Mouse (Mus musculus) ovary, postnatal 36 days (tissue): ENCODE measurements around the gene Mreg.
"Not testable (repeated sequence)": the region's sequence is repeated elsewhere in the genome, so short reads cannot be mapped to it uniquely, and the experiment has no call there.

Experiments used
- DNase-seq: peaks from one replicate; pipeline ENCODE4 v3.0.0; 2022; ENCODE audit warnings: low spot score, mixed read lengths

Mreg gene

DNA sequence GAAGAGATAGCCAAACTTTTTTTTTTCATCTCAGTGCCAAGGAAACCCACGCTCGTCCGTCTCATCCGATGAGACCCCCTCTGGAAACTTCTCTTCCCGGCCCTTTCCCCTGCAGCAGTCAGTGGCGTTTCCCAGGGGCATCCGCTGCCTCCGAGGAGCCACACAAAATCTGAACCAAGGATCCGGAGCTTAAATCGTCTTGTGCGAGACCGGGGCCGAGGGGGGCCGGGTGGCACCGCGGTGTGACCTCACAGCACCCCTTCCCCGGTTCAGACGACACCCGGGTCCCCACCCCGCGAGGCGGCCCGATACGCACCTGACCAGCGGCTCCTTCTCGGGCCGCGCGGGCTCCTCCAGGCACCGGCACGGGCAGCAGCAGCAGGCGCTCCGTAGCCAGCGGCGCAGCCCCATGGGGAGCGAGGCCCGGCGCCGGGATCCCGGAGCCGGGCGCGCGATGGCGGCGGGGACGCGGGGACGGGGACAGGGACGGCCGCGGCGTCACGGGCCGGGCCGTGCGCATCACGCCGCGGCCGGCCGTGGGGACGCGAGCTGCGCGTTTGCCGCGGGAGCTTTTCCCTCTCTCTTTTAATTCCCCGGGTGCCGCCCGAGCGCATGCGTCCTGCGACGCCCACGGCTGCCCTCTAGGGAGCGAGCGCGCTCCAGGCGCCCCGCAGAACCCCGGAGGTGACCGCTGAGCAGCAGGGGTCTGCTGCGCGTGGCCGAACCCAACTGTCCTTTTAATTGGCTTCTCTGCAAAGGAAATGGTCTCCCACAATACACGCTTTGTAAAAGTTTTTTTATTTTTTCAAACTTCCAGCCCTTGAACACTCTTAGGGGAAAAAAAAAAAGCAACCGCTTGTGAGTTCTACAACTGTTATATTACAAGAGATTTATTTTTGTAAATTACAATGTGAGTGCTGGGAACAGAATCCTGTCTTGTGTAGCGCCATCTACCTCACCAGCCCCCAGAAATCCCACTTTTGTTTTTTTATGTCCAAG is at the start of gene Mreg:
Mreg (minus strand) TSS at position 607 of the 999 bp plus-strand sequence.
- peak; percentile 74 for DNase-seq

DNA sequence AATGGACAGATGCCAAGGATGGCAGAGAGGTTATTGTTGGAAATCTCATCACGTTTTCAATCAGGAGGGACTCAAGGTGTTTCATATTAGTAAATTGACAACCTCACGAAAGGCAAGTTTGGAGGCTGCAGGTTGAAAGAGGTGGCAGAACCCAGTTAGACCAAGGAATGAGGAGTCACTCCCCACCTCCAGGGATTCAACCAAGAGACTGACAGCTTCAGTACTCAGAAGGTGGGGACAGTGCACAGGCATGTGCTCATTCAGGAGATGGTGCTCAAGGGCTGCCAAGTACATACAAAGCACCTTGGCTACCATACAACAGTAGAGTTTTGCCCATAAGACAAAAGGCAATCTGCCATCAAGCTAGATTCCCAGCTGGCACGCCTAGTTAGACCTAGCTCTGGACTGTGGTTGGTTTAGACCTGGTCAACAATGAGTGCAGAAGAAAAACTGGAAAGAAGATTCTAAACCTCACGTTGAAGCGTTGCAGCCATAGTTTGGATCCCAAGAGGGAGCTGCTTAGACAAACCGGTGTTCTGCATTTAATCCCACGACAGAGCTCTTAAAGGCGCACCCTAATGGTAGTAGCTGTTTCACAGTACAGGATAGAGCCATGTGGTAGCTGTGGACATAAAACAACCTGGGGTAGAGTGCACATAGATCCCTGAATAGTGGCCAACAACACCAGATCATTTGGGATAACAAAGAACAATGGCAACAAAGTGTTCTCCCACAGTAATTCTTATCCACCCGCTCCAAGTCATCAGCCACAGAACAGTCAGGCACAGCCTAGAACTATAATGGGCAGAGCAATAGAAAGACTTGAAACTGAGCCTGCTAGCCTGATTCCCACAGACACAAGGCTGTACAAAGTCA is 44.5 kb upstream of the Mreg start:
- DNase-seq, result no peak

DNA sequence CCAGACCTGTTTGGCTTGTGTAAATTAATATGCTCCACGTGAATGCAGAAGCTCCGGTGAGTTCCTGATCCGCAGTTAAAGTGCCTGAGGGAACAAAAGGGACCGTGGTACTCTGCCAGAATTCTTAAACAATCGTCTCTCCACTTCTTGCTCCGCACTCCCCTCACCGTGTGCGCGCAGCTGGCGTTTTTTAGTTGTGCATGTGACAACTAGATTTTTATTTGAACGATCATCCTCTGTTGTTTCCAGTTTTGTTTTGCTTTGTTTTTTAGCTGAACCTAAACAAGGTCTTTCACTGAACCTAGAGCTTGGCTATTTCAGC is 43.7 kb upstream of the Mreg start:
- no peak for DNase-seq

DNA sequence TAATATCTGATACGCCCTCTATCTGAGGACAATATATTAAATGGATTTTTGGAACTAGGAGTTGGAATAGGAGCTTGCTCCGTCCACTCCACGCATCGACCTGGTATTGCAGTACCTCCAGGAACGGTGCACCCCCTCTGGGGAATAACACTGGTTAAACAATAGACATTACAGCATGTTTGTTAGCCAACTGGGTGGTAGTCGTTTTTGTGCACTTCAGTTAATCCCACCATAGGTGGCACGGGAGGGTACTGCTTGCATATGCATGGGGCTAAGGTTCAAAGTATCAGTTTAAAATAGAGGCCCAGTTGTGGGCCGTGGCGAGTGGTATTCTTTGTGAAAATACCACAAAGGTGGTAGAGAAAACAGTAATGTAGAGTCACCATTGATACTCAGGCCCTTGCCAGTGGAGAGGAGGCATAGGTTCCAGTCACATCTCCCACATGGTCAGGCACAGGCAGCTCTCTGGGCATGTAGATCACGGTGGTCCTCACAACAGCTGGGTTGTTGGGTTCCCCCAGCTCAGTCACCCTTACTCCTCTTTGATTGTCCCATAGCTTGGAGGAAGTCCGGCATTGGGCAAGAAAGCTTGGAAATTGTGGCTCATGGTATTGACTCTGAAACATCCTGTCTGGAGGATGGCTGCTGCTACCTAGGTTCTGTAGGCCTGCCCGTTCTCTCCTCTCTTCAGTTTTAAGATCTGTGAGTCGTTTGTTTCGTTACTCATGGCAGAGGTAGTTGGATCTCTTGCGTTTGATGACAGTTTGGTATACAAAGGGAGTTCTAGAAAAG is 43.2 kb upstream of the Mreg start:
- peak; percentile 41 for DNase-seq

DNA sequence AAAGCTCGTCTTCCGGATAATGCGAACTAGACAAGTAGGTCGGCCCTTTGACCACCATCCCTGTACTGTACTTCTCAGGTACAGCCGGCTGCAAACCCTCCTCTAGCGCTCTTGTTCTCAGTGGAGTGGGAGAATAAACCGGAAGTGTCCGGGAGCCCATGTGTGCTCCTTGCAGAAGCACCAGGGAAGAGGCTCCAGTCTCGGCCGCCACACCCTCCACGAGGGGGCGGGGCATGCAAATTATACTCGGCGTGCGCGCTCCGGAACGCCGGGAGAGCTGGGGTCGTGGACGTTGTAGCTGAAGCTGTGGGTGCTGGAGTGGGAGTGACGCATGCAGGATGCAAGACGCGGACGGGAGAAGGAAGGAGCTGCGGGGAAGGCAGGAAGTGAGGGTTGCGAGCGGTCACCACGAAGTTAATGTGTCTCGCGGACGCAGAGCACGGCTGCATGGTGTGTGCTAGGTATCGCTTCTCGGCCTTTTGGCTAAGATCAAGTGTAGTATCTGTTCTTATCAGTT is 42.5 kb upstream of the Mreg start:
- DNase-seq, result peak; percentile 90

DNA sequence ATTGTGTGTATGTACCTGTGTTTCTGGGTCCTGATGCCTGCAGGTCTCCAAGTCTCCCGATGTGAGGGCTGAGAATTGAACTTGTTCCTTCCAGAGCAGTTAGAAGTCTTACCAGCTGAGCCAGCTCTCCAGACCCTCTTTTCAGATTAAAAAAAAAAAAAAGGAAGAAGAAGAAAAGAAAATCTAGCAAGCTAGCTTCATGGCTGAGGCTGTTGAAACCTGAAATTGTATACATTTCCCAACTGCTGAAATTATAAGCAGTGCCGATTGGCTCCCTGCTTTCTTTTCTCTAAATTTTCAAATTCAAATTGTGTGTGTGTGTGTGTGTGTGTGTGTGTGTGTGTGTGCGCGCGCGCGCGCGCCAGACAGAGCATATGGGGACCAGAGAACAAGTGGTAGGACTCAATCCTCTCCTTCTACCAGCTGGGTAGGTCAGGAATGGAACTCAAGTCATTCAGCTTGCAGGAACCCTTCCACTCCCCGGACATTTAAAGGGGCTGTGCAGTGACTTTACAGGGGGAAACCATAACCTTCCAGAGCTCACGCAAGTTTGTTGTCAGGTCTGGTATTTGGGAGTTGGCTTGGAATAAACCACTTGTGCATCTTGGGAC is 41.9 kb upstream of the Mreg start:
- DNase-seq, result peak; percentile 19

DNA sequence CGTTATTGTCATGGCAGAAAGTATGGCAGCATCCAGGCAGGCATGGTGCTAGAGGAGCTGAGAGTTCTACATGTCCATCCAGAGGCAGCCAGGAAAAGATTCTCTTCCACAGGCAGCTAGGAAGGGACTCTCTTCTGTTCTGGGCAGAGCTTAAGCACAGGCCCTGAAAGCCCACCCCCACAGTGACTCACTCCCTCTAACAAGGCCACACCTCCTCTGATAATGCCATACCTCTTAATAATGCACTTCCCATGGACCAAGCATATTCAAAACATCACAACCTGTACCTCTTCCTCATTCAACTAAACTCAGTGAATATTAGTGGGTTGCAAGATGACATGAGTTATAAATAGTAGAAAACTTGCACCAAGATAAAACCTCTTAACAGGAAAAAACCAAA is 39.7 kb upstream of the Mreg start:
- no peak for DNase-seq

DNA sequence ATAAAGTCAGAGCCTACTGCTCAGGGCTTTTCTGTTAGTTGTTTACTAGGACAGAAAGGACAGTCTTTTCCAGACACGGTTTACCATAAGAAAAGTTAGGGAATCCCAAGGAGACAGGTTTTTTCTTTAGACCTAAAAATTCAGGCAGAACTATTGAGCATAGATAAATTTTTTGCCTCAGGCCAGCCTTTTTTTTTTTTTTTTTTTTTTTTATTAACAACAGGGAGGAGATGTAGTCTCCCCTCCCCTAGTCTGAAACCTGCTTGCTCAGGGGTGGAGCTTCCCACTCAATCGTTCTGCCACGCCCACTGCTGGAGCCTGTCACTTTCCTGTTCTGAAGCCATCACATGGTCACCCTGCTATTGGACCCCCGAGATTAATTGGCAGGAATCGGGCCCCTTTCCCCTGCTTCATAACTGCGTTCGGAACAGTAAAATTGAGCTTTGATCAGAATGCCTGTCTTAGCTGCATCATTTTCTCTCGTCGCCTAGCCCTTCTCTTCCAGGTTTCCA is 36.2 kb upstream of the Mreg start:
- not testable (repeated sequence) for DNase-seq

DNA sequence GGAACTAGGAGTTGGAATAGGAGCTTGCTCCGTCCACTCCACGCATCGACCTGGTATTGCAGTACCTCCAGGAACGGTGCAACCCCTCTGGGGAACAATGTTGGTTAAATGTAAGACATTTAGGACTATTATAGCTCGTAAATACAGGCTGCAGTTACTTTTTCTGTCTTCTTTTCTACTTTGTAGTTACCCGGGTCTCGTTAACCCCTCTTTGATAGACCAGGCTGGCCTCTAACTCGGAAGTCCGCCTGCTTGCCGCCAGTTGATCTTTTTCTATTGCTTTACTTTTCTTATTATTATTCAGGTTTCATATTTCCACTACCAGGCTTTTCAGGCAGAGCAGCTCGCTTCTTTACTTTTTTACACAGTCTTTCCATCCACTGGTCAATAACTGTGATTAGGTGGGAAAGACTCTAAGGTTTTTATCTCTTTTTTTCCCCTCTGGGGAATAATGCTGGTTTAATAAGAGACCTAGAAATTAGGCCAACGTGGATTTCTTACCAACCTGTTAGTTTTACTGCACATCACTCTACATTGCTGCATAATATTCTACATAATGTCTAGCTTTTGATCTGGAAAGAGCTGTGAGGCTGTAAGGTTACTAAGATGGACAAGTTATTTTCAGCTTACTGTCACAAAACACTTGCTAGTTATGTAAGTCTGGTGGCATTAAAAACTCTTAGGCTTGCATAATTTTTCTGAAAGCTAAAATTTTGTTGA is 32.4 kb upstream of the Mreg start:
- no peak for DNase-seq

DNA sequence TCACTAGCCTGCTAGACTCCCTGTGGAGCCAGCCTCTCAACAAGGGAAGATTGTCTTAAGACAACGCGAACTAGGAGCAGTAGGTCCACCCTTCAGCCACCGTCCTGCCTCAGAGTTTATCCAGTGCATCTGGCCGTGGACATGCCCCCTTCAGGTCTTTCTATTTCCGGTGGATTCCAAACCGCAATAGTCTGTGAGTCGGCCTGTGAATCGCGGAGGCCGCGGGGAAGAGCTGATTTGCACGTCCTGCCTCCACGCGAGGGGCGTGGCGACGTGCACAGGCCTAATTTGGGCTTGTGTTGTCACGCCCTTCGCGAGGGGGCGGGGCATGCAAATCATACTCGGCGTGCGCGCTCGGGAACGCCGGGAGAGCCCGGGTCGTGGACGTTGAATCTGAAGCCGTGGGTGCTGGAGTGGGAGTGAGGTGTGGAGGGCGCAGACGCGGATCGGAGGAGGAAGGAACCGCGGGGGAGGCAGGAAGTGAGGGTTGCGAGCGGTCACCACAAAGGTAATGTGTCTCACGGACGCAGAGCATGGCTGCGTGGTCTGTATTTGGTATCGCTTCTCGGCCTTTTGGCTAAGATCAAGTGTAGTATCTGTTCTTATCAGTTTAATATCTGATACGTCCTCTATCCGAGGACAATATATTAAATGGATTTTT is 31.7 kb upstream of the Mreg start:
- DNase-seq, result peak; percentile 96

DNA sequence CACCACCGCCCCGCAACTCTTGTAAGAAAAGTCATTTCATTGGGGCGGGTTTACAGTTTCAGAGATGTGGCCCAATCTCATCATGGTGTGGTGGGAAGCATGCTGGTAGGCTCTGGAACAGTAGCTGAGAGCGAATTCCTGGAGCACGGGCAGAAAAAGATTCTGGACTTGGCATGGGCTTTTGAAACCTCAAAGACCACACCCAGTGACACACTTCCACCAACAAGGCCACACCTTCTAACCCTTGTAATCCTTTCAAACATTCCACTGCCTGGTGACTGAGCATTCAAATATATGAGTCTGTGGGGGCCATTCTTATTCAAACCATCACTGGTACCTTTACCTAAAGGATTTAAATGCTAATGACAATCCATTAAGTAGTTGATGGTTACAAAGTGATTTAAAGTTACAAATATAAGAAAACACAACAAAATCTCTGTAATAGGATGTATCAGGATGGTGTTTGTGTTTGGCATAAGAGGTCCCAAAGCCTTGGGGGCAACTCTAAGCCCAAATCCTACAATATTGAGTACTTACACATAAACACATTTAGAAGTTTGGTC is 30.6 kb upstream of the Mreg start:
- DNase-seq, result no peak

DNA sequence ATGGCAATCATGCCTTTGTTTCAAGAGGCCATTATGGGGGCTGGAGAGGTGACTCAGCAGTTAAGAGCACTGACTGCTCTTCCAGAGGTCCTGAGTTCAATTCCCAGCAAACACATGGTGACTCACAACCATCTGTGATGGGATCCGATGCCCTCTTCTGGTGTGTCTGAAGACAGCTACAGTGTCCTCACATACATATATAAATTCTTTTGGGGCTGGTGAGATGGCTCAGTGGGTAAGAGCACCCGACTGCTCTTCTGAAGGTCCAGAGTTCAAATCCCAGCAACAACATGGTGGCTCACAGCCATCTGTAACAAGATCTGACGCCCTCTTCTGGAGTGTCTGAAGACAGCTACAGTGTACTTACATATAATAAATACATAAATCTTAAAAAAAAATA is 27.0 kb upstream of the Mreg start:
- DNase-seq, result not testable (repeated sequence)

DNA sequence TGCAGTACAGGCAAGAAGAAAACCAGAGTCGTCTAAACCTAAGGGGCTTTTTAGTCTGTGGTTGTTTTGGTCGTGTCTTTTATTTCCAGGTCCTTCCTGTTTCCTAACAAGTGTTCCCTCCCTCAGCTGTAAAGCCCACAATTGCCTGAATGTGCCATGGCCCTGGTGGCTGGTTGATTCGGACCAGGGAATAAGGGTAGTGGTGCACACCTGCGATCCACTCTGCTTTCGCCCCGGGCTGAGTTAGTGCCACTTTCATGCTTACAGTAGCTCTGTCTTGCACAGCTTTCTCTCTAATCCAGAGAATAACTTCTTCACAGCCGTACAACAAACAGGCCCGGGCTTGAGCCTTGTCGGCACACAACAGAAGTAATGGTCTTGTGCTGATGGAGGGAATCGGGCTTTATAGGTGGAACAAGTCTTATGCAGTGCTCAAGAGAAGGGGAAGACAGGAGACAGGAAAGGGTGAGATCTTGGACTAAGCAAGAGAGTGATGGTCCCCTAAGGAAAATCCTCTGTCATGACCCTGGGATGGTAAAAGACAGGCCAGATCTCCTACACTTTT is 26.0 kb upstream of the Mreg start:
- DNase-seq, result no peak

DNA sequence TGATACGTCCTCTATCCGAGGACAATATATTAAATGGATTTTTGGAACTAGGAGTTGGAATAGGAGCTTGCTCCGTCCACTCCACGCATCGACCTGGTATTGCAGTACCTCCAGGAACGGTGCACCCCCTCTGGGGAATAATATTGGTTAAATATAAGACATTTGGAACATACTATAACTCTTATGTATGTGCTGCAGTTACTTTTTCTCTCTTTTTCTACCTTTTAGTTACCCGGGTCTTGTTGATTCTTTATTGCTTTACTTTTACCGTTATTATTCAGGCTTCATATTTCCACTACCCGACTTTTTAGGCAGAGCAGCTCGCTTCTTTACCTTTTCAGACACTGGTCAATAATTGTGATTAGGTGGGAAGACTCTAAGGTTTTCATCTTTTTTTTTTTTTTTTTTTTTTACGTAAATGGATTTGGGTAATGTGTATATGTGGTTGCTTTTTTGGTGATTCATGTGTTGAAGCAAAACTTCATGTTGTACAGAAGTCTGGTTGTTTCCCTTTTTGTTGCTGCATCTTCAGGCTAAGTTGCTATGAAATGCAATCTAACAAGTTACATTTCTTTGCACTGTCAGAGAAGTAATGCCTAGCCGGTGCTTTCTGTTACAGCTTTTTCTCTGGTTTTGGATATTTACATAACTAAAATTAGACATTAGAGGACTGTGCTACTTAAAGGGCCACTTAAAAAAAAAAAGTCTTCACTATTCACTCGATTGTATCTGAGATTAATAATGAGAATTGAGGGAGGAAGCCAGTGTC is 25.1 kb upstream of the Mreg start:
- DNase-seq, result no peak

DNA sequence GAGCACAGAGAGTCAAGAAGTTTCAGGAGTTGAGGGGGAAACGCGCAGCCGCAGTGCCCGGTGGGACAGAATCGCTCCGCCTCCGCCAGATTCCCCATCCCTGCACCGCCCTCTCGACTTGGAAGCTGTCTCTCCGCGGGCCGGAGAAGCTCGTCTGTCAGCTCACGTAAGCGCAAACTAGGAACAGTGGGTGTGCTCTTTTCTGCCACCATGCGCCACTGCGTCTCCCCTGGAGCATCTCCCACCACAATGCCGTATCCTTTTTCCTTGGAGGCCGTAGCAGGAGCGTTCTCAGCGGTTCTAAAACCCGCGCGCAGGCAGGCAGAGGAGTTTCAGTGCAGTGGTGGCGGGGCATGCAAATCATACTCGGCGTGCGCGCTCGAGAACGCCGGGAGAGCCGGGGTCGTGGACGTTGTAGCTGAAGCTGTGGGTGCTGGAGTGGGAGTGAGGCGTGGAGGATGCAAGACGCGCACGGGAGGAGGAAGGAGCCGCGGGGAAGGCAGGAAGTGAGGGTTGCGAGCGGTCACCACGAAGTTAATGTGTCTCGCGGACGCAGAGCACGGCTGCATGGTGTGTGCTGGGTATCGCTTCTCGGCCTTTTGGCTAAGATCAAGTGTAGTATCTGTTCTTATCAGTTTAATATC is 24.4 kb upstream of the Mreg start:
- peak; percentile 79 for DNase-seq

DNA sequence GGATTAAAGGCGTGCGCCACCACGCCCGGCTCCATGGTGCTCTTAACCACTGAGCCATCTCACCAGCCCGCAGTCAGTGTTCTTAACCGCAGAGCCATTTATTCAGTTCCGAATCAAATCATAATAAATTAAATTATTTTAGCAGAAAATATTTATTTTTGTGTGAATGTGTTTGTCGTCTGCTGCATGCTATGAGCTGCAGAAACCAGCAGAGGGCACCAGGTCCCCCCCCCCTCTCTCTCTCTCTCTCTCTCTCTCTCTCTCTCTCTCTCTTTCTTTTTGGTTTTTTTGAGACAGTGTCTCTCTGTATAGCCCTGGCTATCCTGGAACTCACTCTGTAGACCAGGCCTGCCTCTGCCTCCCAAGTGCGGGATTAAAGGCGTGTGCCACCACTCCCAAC is 20.5 kb upstream of the Mreg start:
- DNase-seq, result not testable (repeated sequence)

DNA sequence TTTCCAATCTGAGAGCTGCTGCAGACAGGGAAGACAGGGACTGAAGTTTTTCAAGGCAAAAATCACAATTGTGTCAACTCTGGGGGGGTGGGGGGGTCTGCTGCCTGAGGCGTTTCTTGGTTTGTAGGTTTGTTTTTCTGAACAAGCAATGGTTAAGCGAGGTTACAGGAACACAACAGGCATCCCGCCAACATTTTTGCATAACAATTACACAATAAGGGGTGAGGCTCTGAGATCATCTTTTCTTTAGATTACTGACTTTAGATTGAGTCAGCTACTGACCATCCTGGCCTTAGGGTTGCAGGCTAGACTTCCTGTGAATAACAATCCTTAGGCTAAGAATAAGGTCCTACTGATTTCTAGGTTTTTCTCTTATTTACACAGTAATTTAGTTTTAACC is 16.9 kb upstream of the Mreg start:
- no peak for DNase-seq

DNA sequence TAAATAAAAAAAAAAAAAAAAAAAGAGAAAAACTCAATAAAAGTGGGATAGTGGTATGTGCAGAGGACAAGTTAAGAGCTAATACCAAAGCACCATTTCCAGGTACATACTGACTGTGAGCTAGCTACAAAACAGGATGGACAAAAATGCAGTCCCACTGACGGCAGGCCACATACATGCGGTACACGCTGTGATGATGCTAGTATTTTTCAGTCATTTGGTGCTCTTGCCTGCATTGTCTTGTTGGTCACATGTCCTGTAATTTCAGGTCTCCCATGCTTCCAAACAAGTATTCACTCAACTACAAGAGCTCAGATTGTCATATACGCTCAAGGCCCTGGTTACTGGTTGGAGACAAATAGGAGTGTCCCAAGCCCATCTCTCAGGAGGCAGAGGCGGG is 15.4 kb upstream of the Mreg start:
- DNase-seq, result no peak
